Mouse (Mus musculus): ENCODE data around the gene Zbtb8a.
"Not testable (repeated sequence)": the region's sequence is repeated elsewhere in the genome, so short reads cannot be mapped to it uniquely, and the experiment has no call there.

Zbtb8a gene

DNA sequence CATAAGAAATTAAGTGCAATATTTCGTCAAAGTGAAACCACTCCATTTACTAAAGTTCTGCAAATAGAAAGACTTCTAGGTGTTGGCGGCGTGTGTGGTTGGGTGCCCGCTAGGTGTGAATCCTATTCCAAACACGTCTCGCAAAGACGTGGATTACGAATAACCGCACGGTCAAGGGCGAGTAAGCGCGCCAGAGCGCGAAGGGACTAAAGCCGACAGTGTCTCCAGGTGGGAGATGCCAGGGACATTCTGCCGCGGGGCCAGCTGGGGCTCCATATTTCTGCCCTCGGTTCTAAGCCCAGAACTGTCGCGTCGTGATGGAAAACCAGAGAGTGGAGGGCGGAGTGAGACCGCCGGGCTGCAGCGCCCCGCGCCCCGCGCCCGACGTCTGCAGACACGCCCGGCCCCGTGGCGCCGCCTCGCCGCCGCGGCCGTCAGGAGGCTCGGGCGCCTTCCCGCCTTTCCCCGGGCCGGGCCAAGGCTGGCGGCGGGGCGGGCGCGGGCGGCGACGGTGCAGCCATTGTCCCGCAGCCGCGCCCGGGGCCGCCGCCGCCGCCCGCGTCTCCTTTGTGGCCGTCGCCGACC, 863 bp downstream of the Zbtb8a start:
- DNase-seq (ENCODE audit: low read depth, low spot score), result no peak

GRCm38 (mm10) chr4:129375821-129376220, 2.1 kb downstream of the Zbtb8a start:
- DNase-seq (ENCODE audit: low read depth, low spot score), result no peak

- no peak for DNase-seq (ENCODE audit: low read depth, low spot score)
These were observed 2.9 kb downstream of the Zbtb8a start for GRCm38 (mm10) chr4:129375000-129375399.

GRCm38 (mm10) chr4:129374219-129374755, 3.6 kb downstream of the Zbtb8a start:
- no peak for DNase-seq (ENCODE audit: low read depth, low spot score)

DNA sequence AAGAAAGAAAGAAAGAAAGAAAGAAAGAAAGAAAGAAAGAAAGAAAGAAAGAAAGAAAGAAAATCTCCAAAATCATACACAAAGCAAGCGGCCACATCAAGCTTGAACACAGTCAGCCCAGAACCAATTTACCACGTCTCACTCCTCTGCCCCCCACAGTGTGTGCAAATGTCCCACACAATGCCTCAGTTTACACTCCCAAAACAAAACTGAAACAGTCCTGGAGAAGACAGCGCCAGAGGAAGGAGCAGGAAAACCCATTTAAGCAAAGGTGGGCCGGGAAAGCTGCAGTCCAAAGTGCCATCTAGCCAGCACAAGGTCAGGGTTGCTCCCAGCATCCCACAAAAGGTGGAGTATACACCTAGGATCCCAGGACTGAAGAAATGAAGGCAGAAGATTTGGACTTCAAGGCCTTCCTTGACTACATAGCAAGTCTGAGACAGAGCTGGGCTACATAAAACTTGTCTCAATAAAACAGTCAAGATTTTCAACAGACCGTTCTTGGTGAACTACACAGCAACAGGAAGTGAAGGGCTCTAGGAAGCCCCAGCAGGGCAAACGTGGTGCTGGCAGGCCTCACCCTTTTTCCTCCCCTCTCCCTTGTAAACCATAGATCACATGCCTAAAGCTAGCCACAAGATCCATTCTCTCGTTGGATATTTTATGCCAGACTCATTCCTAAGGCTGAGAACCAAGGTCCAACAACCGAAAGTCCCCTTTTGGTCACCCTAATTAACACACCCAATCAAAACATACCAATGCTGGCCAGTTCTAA, 4.5 kb downstream of the Zbtb8a start:
- DNase-seq (ENCODE audit: low read depth, low spot score), result no peak

DNA sequence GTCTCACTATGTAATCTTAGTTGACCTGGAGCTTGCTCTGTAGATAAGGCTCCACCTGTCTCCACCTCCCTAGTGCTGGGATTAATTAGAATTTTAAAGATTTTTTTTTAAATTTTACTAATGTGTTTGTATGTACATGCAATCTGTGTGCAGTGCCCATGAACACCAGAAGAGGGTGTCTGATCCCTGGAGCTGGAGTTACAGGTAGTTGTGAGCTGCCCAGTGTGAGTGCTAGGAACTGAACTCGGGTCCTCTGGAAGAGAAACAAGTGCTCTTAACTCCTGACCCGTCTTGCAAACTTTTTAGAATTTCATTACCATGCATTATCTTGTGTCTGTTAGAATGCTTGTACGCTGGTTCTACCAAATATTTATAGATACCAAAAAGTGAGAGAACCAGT, 6.5 kb downstream of the Zbtb8a start:
- DNase-seq (ENCODE audit: low read depth, low spot score), result no peak

- DNase-seq (ENCODE audit: low read depth, low spot score), result no peak
These were observed 12.7 kb downstream of the Zbtb8a start for GRCm38 (mm10) chr4:129365224-129365623.

GRCm38 (mm10) chr4:129364379-129364778, 13.5 kb downstream of the Zbtb8a start:
- no peak for DNase-seq (ENCODE audit: low read depth, low spot score)

DNA sequence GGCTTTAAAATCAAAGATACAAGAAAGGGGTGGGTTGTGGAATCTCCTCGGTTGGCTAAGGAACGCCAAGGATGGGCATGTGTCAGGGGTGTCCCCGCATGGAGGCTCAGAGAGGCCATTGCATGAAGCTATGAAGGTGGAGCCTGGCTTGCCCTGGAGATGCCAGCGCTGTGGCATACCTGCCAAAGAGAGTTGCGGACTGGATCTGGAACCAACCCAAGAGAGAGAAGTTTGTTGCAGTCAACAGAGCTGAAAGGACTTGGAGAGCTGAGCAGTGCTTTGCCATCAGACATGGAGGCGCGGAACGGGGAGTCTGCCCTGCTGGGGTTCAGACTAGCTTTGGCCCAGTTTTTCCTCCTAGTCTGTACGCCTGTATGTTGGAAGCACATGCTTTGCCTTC, 14.5 kb downstream of the Zbtb8a start:
- DNase-seq (ENCODE audit: low read depth, low spot score), result no peak

DNA sequence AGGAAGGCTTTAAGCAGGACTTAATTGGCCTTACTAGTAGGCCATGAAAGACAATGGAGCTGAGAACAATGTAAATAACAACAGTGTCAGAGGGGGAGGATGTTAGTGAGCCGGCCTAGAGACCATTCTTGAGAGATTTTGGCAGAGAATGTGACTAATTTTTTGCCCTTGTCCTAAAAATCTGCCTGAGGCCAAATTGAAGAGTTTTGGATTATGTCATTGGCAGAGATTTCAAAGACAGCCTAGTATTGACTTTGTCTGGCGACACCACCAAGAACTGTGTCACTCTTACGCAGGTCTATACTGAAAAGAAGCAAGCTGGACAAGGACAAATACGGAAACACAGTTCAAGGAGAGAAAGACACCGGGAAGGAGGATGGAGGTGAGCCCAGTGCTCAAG, 15.1 kb downstream of the Zbtb8a start:
- DNase-seq (ENCODE audit: low read depth, low spot score), result no peak

- not testable (repeated sequence) for DNase-seq (ENCODE audit: low read depth, low spot score)
These were observed 15.7 kb downstream of the Zbtb8a start for GRCm38 (mm10) chr4:129362238-129362637.

DNA sequence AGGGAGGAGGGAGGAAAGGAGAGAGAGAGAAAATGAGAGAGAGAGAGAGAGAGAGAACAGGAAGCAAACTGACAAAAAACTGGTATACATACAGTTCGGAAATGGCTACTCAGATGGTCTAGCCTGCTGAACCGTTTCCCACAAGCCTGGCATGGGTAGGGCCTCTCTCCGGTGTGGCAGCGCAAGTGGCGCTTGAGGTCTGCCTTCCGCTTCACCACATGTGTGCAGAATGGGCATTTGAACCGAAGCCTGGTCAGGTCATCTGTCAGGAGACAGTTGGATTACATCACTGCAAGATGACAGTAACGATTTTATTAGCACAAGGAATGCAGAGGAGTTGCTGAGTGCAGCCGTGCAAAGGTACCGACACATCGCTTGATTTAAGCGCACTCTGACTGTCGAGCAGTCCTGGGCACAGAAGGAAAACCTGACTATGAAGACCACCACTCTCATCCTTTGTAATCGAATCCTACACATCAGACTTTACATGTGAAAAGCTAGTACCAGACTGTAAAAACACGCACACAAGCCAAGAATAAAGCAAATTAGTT, 20.2 kb downstream of the Zbtb8a start:
- DNase-seq (ENCODE audit: low read depth, low spot score), result no peak

GRCm38 (mm10) chr4:129354236-129354635, 23.7 kb downstream of the Zbtb8a start:
- DNase-seq (ENCODE audit: low read depth, low spot score), result no peak

- DNase-seq (ENCODE audit: low read depth, low spot score), result no peak
These were observed 24.7 kb downstream of the Zbtb8a start for GRCm38 (mm10) chr4:129353176-129353575.

DNA sequence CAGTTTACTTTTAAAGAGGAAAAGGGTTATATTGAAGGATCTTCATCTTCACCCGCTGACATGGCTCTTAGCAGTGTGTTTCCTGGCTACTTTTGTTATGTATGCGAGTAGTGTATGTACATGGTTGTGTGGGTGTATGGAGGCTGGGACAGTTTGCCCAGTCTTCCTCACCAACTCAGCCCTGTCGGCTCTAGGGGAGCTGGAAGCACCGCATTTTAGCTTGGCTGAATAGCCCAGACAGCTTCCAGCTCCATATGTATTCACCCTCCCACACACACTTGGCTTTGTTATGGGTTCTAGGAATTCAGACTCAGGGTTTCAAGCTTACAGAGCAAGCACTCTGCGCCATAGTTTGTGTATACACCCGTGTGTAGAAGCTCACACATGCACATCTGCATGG, 26.8 kb downstream of the Zbtb8a start:
- DNase-seq (ENCODE audit: low read depth, low spot score), result no peak

GRCm38 (mm10) chr4:129350644-129351043, 27.3 kb downstream of the Zbtb8a start:
- peak; percentile 84 for DNase-seq (ENCODE audit: low read depth, low spot score)

GRCm38 (mm10) chr4:129346481-129347154, 31.3 kb downstream of the Zbtb8a start:
- DNase-seq (ENCODE audit: low read depth, low spot score), result no peak

- no peak for DNase-seq (ENCODE audit: low read depth, low spot score)
These were observed 35.2 kb downstream of the Zbtb8a start for GRCm38 (mm10) chr4:129342705-129343104.

- DNase-seq (ENCODE audit: low read depth, low spot score), result no peak
These were observed 36.0 kb downstream of the Zbtb8a start for GRCm38 (mm10) chr4:129341888-129342287.

- no peak for DNase-seq (ENCODE audit: low read depth, low spot score)
These were observed 38.2 kb downstream of the Zbtb8a start for GRCm38 (mm10) chr4:129339743-129340142.

- DNase-seq (ENCODE audit: low read depth, low spot score), result peak; percentile 16
These were observed 41.6 kb downstream of the Zbtb8a start for GRCm38 (mm10) chr4:129336291-129336690.

Measured in skeletal muscle tissue, adult 2 months (tissue).